20 mouse cellular contexts compared by ENCODE assay signal in genomic region chr2:58289331-58289730, GRCm38 (mm10).
DNase-seq lines count a peak whose midpoint lies in the region; ATAC-seq lines count a peak whose summit lies in the region.
"Had no signal": no experiment of that assay in that cellular context is flagged by ENCODE, and none has a peak within 500 bp of the region (broad histone marks: within the 10 kb centered on the region; RNA-seq: fewer than 3 reads in every experiment).

No protein-coding gene starts in this region.

- 65% methylated on average over 6 of the region's 6 CpGs for WGBS in heart, embryonic 13.5 days

- no peak overlapping the region for H3K27ac ChIP-seq in heart, embryonic 13.5 days (replicated peaks)
- H3K27ac ChIP-seq: hindbrain, embryonic 13.5 days; limb, embryonic 13.5 days; liver, embryonic 13.5 days had no signal

- peaks cover 7% of the 10 kb centered on the region; the same call in 1 of the 2 replicates for H3K4me1 ChIP-seq in heart, embryonic 13.5 days
- H3K4me1 ChIP-seq: limb, embryonic 13.5 days; liver, embryonic 13.5 days had no signal

- no peaks in the 10 kb centered on the region for H3K9me3 ChIP-seq in heart, embryonic 13.5 days
- H3K9me3 ChIP-seq: hindbrain, embryonic 13.5 days; limb, embryonic 13.5 days; liver, embryonic 13.5 days had no signal

- H3K27me3 ChIP-seq in heart, embryonic 13.5 days (replicated peaks), result no peaks in the 10 kb centered on the region
- H3K27me3 ChIP-seq: hindbrain, embryonic 13.5 days; limb, embryonic 13.5 days; liver, embryonic 13.5 days had no signal

- intact Hi-C loops in heart, postnatal 14 days (cut with DNase I), result loop anchor here (10.0 kb wide), 1 partner anchor 265 kb away; no protein-coding TSS in a partner anchor

- peak overlapping the region; percentile 41 for H3K4me2 ChIP-seq in heart, embryonic 13.5 days
- H3K4me2 ChIP-seq: hindbrain, embryonic 13.5 days; liver, embryonic 13.5 days; lung, embryonic 14.5 days had no signal

- H3K36me3 ChIP-seq in heart, embryonic 13.5 days, result no peaks in the 10 kb centered on the region
- H3K36me3 ChIP-seq: hindbrain, embryonic 13.5 days; limb, embryonic 13.5 days; liver, embryonic 13.5 days had no signal

- ATAC-seq in heart, embryonic 13.5 days (ENCODE audit: extremely low read depth, insufficient number of reproducible peaks, low FRiP score, low TSS enrichment), result no peak
- no peak for ATAC-seq in megakaryocyte, adult 5-6 weeks (ENCODE audit: poor library complexity, severe bottlenecking)

- H3K4me3 ChIP-seq in heart, embryonic 13.5 days, result no peak overlapping the region
- H3K4me3 ChIP-seq: erythroblast, embryonic 14.5 days; hindbrain, embryonic 13.5 days; limb, embryonic 13.5 days; liver, embryonic 13.5 days had no signal

- H3K9ac ChIP-seq in heart, embryonic 13.5 days, result no peak overlapping the region
- H3K9ac ChIP-seq: hindbrain, embryonic 13.5 days; limb, embryonic 13.5 days; liver, embryonic 13.5 days; lung, embryonic 14.5 days had no signal

- no peak for DNase-seq in heart, postnatal 14 days
- DNase-seq in layer of hippocampus, adult 8-10 months (ENCODE audit: low spot score in 2 of 2), result peak; percentile 23 to 32
- DNase-seq in layer of hippocampus, postnatal 10 days (ENCODE audit: low spot score in 2 of 2), result no peak
- DNase-seq in right cerebral cortex, adult 2 months (ENCODE audit: low spot score in 2 of 2), result peak; percentile 15 to 21
- no peak for DNase-seq in right cerebral cortex, postnatal 14 days
- DNase-seq: cerebellum, adult 2 months; cerebellum, postnatal 36 days; gastrocnemius, postnatal 14 days; heart, adult 18-20 months; kidney, adult 11 months; liver, embryonic 13.5 days; lung, embryonic 14.5 days; lung, postnatal 4 days; right cerebral cortex, postnatal 25 days; thymus, postnatal 36 days had no signal

Comparison
In these comparisons a context has a peak if more than half of its experiments do, and no peak if none do; other contexts are left out.
1. DNase-seq: peak in layer of hippocampus, adult 8-10 months (2 of 2) and right cerebral cortex, adult 2 months (2 of 2); none in heart, postnatal 14 days (0 of 2), layer of hippocampus, postnatal 10 days (0 of 2) and right cerebral cortex, postnatal 14 days (single experiment).